Mouse (Mus musculus) liver, embryonic 12.5 days (tissue): ENCODE results near the gene Gucd1. TPM values are rescaled to one million over a fixed set of nuclear protein-coding genes. Genes with fewer than 3 reads are reported as not detected.
A peak's percentile ranks its signal among the peaks of the same experiment; 100 is the strongest.

Experiments used
- ATAC-seq: fragments of 200-750 bp; cut with Nextera tagmentation; 2 replicates; pipeline ENCODE4 v1.8.0; 2017; ENCODE audit warnings: moderate number of reproducible peaks, mild to moderate bottlenecking, moderate library complexity
- H3K27ac ChIP-seq: fragments of 300-500 bp; sonication (generic); 2 replicates; pipeline ENCODE4 v1.5.1; 2016; ENCODE audit warnings: mild to moderate bottlenecking
- H3K27me3 ChIP-seq: fragments of 300-500 bp; sonication (generic); replicated peaks from 2 replicates; pipeline ENCODE4 v1.6.1; 2016; ENCODE audit warnings: mild to moderate bottlenecking, moderate library complexity
- H3K36me3 ChIP-seq: fragments of 300-500 bp; sonication (generic); 2 replicates; pipeline ENCODE4 v1.6.1; 2016; ENCODE audit warnings: mild to moderate bottlenecking, moderate library complexity
- H3K4me1 ChIP-seq: fragments of 300-500 bp; sonication (generic); 2 replicates; pipeline ENCODE4 v1.6.1; 2016
- H3K4me2 ChIP-seq: fragments of 300-500 bp; sonication (generic); 2 replicates; pipeline ENCODE4 v1.6.1; 2016; ENCODE audit warnings: mild to moderate bottlenecking, moderate library complexity
- H3K4me3 ChIP-seq: fragments of 300-500 bp; sonication (generic); 2 replicates; pipeline ENCODE4 v1.5.1; 2016; ENCODE audit warnings: mild to moderate bottlenecking, moderate library complexity
- H3K9ac ChIP-seq: fragments of 300-500 bp; sonication (generic); 2 replicates; pipeline ENCODE4 v1.6.1; 2016; ENCODE audit warnings: mild to moderate bottlenecking, moderate library complexity
- H3K9me3 ChIP-seq: fragments of 300-500 bp; sonication (generic); replicated peaks from 2 replicates; pipeline ENCODE4 v1.6.1; 2016; ENCODE audit warnings: mild to moderate bottlenecking, moderate library complexity
- WGBS: fragments of 180-500 bp; shearing (Covaris S2); methylation state at CpG from one replicate; pipeline ENCODE4 v1.1.7; 2016; ENCODE audit not compliant: insufficient replicate concordance; 5-methylcytosine and 5-hydroxymethylcytosine counted together
- polyA plus RNA-seq: library from polyadenylated mRNA; unstranded; fragments of >200 nt; fragmentation: Nextera tagmentation; extraction: Ambion mirVana; gene quantifications from 2 replicates; pipeline ENCODE4 v1.2.1, GENCODE M21; 2016

Gucd1 gene
- polyA plus RNA-seq, 1 experiment from 2014 or later = 50.5 TPM

DNA sequence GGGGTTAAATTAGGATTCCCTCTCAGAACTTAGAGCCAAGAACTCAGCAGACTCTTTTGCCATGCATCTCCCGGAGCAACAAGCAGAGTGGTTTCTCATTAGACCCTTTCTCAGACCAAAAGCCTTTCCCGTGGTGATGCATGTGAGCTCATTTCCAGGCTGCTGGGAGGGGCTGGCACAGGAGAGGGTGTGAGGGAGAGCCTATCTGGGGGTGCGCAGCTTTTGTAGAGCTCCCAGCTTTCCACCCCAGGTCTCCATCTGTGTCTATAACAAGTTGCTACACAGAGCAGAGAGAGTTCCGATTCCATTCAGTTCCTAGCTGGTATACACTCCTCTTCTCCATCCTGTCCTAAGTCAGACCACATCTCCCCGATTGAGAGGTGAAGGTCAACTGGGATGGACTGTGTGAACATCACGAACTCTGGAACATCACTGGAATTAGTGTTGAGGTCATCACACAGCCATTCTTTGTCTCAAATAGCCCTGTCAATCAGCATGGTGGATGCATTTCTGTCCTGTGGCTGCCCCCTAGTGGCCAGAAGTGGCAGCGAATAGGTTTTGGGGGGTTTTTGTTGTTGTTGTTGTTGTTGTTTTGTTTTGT, 78.5 kb downstream of the Gucd1 start:
- Histone ChIP-seq H3K27ac (no peak overlapping the region), H3K36me3 (no peaks in the 10 kb centered on the region), H3K27me3 (no peaks in the 10 kb centered on the region), H3K4me1 (peaks cover 11% of the 10 kb centered on the region; the same call in 1 of the 2 replicates), H3K4me3 (no peak overlapping the region), H3K9ac (no peak overlapping the region), H3K9me3 (no peaks in the 10 kb centered on the region), H3K4me2 (no peak overlapping the region)
- ATAC-seq = no peak
- WGBS = 45% methylated on average over 7 of the region's 7 CpGs

DNA sequence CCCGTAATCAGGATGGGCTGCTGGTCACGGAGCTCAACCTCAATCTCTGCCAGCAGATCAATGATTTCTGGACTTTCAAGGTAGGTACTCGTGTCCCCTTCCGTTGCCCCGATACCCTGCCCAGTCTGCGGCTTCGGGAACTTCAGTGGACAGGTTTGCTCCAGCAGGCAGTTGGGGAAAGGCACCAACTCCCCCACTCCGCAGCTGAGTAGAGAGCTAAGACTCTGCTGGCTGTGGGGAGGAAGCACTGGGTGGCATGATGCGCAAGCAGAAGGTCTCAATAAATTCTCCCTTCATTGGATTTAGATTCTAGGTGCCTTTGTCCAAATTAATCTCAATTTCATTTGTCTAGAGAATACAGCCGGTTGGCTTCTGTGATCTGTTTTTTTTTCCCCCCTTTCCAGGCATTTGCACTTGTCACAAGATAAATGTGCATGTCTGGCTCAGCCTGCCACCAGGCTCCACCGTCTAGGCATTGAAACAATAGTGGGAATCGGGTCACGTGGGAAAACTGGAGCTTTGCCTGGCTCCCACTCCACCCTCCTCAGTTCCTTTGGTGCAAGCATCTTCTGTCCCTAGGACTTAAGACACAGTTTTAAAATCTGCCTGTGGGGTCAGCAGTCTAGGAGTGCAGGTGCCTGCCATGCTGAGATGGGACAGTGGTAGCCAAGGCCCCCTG, 79.5 kb downstream of the Gucd1 start:
- Histone ChIP-seq H3K4me3 (no peak overlapping the region), H3K27ac (no peak overlapping the region), H3K9ac (no peak overlapping the region), H3K36me3 (no peaks in the 10 kb centered on the region), H3K9me3 (no peaks in the 10 kb centered on the region), H3K4me2 (no peak overlapping the region), H3K4me1 (peaks cover 6% of the 10 kb centered on the region; the same call in 1 of the 2 replicates), H3K27me3 (no peaks in the 10 kb centered on the region)
- ATAC-seq = no peak
- WGBS = 64% methylated on average over 13 of the region's 13 CpGs

DNA sequence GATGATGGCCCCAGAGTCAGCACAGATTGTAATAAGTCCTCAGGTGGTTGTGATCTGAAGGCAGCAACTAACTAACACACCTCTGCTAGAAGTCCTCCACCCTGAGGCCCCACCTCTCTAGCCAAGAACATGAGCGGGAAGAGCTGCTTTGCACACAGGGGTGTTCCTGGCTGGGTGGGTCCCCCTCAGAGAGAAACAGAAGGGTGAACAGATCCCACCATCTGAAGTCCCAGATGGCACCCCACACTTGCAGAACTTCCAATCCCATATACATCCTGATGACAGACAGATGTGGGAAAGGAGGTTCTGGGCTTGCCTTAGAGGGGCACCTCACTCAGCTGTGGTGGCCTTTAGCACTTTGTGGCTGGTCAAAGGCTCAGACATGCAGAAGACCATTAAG, 80.5 kb downstream of the Gucd1 start:
- ATAC-seq = no peak
- 79% methylated on average over 1 of the region's 1 CpGs for WGBS
- no peak overlapping the region for H3K4me3 ChIP-seq
- H3K27ac ChIP-seq = no peak overlapping the region
- no peaks in the 10 kb centered on the region for H3K27me3 ChIP-seq
- no peak overlapping the region for H3K4me2 ChIP-seq
- peaks cover 6% of the 10 kb centered on the region; the same call in 1 of the 2 replicates for H3K4me1 ChIP-seq
- H3K36me3 ChIP-seq = no peaks in the 10 kb centered on the region
- H3K9me3 ChIP-seq = no peaks in the 10 kb centered on the region
- no peak overlapping the region for H3K9ac ChIP-seq

DNA sequence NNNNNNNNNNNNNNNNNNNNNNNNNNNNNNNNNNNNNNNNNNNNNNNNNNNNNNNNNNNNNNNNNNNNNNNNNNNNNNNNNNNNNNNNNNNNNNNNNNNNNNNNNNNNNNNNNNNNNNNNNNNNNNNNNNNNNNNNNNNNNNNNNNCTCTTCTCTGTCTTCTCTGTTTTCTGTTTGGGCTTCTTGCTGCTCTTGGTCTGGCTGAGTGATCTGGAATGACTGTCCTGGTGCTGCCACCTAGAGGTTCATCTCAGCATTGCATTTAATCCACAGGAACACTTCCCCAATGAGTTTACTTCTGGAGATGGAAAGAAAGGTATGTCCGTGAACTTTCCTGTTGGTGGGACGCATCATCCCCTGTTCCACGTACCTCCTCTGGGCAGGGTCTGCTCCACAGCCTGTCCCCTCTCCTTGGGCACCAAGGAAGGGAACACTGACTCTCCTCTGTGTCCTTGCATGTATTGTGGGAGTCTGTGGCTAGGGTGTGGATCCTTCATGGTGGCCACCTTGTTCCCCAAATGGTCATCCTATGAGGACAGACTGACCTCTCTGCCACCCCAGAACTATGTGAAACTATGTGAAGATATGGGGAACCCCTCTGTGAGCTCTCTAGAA, 81.1 kb downstream of the Gucd1 start:
- Histone ChIP-seq H3K4me3 (no peak overlapping the region), H3K36me3 (no peaks in the 10 kb centered on the region), H3K9ac (no peak overlapping the region), H3K4me1 (peaks cover 1% of the 10 kb centered on the region; the same call in 1 of the 2 replicates), H3K9me3 (no peaks in the 10 kb centered on the region), H3K27ac (no peak overlapping the region), H3K27me3 (no peaks in the 10 kb centered on the region), H3K4me2 (no peak overlapping the region)
- 11% methylated on average over 3 of the region's 3 CpGs for WGBS
- peak; percentile 24; the same call in 1 of the 2 replicates for ATAC-seq

DNA sequence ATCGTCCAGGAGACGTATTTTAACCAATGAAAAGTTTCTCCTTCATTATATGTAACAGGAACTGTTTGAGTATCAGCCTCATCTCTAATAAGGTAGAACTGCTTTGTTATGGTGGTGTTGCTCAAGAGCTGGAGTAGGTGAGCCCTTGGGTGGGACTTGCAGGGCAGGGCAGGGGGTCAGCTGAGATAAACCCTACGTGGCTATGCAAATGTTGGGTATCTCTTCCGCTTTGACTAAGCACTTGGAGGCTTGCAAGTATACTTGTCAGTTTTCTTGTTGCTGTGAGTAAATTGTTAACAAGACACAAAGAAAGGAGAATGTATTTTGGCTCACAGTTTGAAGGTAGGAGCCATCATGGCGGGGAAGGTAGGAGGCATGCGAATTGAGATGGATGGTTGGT, 87.1 kb downstream of the Gucd1 start:
- H3K27me3 ChIP-seq = no peaks in the 10 kb centered on the region
- H3K4me1 ChIP-seq = no peaks in the 10 kb centered on the region
- no peak overlapping the region for H3K27ac ChIP-seq
- no peak overlapping the region for H3K9ac ChIP-seq
- H3K9me3 ChIP-seq = no peaks in the 10 kb centered on the region
- no peaks in the 10 kb centered on the region for H3K36me3 ChIP-seq
- no peak overlapping the region for H3K4me3 ChIP-seq
- ATAC-seq = no peak
- 68% methylated on average over 6 of the region's 6 CpGs for WGBS
- H3K4me2 ChIP-seq = no peak overlapping the region

DNA sequence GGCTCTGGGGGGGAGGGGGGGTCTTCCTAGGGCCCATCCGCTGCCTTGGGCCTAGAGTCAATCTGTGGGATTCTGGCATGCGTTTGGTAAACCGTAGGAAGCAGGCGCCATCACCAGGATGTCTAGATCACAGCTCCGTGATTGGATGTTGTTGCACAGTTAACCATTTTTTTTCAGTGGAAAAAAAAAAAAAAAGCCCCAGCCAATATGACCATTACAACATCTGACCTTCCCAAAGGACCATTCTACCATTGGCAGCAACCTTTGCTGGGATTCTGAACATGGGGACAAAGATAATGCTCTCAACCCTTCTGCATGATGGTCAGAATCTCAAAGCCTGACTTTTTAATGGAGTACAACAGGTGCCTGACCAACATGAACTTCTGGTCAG, 87.6 kb downstream of the Gucd1 start:
- H3K27ac ChIP-seq = no peak overlapping the region
- WGBS = 85% methylated on average over 5 of the region's 5 CpGs
- no peaks in the 10 kb centered on the region for H3K9me3 ChIP-seq
- H3K4me2 ChIP-seq = no peak overlapping the region
- no peak overlapping the region for H3K4me3 ChIP-seq
- H3K9ac ChIP-seq = no peak overlapping the region
- no peaks in the 10 kb centered on the region for H3K27me3 ChIP-seq
- no peak for ATAC-seq
- no peaks in the 10 kb centered on the region for H3K4me1 ChIP-seq
- no peaks in the 10 kb centered on the region for H3K36me3 ChIP-seq

DNA sequence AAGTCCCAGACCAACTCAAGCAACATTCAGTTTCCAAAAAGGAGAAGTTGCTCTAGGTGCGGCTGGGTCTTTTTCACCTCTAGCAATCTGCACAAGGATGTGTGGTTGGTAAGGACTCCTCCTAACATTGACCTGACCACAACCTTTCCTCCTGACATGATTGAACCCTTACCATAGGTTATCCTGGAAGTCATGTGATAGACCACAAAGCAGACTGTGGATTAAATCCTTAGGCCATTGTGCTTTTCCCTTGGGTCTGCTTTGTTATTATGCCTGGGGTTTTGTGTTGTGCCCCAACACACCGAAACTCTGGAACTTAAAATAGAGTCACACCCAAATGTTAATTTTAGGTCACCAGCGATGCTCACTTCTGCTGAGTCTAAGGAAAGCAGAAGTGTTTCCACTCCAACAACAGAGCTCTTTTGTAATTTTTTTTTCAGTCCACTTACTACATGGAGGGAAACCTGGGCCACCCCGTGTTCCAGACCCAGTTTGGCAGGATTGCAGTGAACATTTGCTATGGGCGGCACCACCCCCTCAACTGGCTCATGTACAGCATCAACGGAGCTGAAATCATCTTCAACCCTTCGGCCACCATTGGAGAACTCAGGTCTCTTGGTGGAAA, 88.1 kb downstream of the Gucd1 start:
- H3K27me3 ChIP-seq = no peaks in the 10 kb centered on the region
- H3K36me3 ChIP-seq = no peaks in the 10 kb centered on the region
- H3K4me1 ChIP-seq = no peaks in the 10 kb centered on the region
- H3K9me3 ChIP-seq = no peaks in the 10 kb centered on the region
- no peak overlapping the region for H3K9ac ChIP-seq
- H3K27ac ChIP-seq = peak overlapping the region; percentile 68; the same call in 1 of the 2 replicates
- H3K4me3 ChIP-seq = no peak overlapping the region
- ATAC-seq = peak; percentile 51
- WGBS = 53% methylated on average over 7 of the region's 7 CpGs
- no peak overlapping the region for H3K4me2 ChIP-seq

DNA sequence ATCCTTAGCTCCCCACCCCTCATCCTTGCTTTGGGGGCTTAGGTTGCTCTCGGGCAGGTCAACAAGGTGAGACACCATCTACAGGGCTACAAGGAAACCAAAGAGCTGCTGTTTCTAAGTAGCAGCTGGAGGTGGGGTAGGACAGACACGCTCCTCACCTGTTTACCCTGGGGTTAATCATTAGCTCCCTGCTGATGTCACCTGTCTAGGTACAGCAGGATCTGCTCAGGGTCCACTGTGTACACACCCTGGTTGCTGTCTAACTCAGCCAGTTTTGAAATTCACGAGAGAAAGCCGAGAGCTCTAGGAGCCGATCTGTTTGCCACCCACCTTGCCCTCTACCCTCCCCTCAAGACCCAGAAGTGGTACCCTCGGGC, 88.8 kb downstream of the Gucd1 start:
- no peak overlapping the region for H3K9ac ChIP-seq
- H3K4me3 ChIP-seq = no peak overlapping the region
- H3K9me3 ChIP-seq = no peaks in the 10 kb centered on the region
- WGBS = 49% methylated on average over 6 of the region's 6 CpGs
- H3K4me2 ChIP-seq = 0 out of 2 replicates have a peak overlapping the region, but pooled peaks have one; percentile 21
- no peaks in the 10 kb centered on the region for H3K36me3 ChIP-seq
- H3K4me1 ChIP-seq = no peaks in the 10 kb centered on the region
- no peaks in the 10 kb centered on the region for H3K27me3 ChIP-seq
- ATAC-seq = peak; percentile 86
- peak overlapping the region; percentile 68 for H3K27ac ChIP-seq

DNA sequence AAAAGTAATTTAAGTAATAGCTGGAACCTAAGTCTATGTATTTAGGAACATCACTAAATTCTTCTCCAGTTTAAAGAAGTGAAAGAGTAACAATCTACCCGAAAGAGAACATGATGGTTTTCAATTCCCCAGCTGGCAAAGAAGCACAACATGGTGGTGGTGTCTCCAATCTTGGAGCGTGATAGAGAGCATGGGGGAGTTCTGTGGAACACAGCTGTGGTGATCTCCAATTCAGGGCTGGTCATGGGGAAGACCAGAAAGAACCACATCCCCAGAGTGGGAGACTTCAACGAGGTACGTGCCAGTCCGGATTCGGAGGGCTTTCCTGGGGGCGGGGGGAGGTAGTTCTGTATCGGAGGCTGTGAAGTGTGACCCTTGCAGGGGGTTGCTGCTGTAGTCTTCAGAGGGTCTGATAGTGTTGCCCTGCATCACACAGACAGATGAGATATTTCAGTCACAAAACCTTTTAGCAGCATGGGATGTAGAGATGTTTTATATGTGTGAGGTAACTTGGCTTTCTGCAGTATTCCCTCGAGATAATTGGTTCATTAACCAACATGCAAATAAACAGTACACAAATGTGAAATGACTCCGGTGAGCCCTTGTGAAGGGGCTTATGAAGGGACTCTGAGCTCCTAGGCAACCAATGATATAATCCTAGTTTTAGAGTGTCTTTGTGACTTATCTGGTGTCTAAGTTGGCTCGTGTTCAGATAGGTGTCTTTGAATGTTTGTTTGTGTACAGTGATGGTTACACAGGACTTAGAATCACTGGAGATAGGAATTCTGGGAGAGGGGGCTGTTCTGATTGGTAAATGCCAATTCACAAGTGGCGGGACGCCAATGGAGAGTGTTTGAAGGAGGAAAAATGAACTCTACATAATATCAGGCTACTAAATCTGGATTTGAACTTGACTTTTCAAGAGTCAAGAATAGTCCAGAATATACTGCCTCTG, 89.4 kb downstream of the Gucd1 start:
- H3K27me3 ChIP-seq = no peaks in the 10 kb centered on the region
- no peak overlapping the region for H3K4me3 ChIP-seq
- no peaks in the 10 kb centered on the region for H3K4me1 ChIP-seq
- no peaks in the 10 kb centered on the region for H3K9me3 ChIP-seq
- ATAC-seq = no peak
- H3K27ac ChIP-seq = peak overlapping the region; percentile 45
- no peaks in the 10 kb centered on the region for H3K36me3 ChIP-seq
- 72% methylated on average over 13 of the region's 13 CpGs for WGBS
- no peak overlapping the region for H3K9ac ChIP-seq
- no peak overlapping the region for H3K4me2 ChIP-seq

DNA sequence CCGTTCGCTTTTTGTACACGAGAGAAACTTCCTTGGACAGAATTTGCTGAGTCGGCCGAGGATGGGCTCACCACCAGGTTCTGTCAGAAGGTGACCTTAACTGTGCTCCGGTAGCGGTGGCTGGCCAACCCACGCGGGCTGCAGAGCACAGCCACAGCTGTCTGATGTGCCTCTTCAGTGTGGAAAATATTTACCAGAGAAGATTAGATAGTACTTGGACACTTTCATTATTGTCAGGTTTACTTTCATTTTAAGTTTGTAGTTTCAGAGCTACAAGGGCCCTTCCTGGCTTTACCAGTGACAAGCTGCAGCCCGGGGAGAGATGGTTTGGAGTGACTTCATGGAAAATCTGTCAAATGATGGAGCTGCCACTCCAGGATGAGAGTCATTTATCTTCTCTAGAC, 93.3 kb downstream of the Gucd1 start:
- 65% methylated on average over 10 of the region's 10 CpGs for WGBS

DNA sequence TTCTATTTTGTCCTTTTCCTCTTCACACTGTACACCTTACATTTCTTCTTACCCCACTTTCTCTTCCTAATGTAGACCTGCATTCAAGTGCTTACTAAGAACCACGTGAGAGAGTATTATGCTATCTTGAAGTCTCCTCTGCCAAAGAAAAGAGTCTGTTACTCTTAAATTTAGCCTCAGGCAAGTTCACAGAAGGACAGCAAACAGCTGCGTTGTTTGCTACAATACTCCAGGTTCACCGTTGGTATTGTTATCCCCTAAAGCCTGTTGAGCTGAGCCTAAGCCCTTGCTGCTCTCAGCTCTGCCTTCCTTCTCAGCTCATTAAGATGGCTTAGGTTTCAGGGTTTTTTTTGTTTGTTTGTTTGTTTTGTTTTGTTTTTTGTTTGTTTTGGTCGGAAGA, 99.0 kb downstream of the Gucd1 start:
- Histone ChIP-seq H3K9me3 (no peaks in the 10 kb centered on the region), H3K27ac (no peak overlapping the region), H3K4me2 (no peak overlapping the region), H3K4me1 (no peaks in the 10 kb centered on the region), H3K9ac (no peak overlapping the region), H3K27me3 (no peaks in the 10 kb centered on the region), H3K36me3 (no peaks in the 10 kb centered on the region), H3K4me3 (no peak overlapping the region)
- WGBS = 53% methylated on average over 4 of the region's 4 CpGs
- no peak for ATAC-seq

More for the DNA sequence above, 93.3 kb downstream of the Gucd1 start:
- Histone ChIP-seq H3K4me1 (no peaks in the 10 kb centered on the region), H3K9me3 (no peaks in the 10 kb centered on the region), H3K27me3 (no peaks in the 10 kb centered on the region), H3K36me3 (no peaks in the 10 kb centered on the region), H3K9ac (no peak overlapping the region), H3K4me3 (no peak overlapping the region), H3K27ac (no peak overlapping the region), H3K4me2 (no peak overlapping the region)
- no peak for ATAC-seq
